Mouse (Mus musculus) colon, adult 2 months (tissue): ENCODE measurements around the gene Mcfd2. TPM values are rescaled to one million over a fixed set of nuclear protein-coding genes. Genes with fewer than 3 reads are reported as not detected.

Source experiments
- polyA plus RNA-seq: library from polyadenylated mRNA; depleted of rRNA; stranded (reverse); fragments of >200 nt; gene quantifications from 2 replicates; pipeline ENCODE4 v1.2.3, GENCODE M21; 2012; rRNA removed

Mcfd2 gene
- 69.9 and 85.3 TPM in 2 replicates for polyA plus RNA-seq

DNA sequence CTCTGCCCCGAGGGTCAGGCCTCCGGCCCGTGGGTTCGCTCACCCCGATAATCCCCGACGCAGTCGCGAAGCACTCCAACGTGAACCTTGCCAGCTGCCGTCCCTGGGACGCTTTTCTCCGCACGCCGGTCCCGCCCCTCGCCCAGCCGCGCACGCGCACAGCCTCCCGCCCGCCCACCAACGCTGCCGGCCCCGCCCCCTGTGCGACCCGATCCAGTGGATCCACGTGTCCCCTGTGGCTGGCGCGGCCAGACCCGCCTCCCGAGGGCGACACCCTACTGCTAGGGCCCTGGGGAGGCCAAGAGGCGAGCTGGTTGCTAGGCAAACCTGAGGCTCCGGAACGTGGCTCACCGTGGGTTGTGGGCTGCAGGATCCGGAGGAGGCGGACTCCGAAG, at the start of gene Mcfd2:
Mcfd2 (minus strand) TSS at position 144 of the 395 bp plus-strand sequence.

DNA sequence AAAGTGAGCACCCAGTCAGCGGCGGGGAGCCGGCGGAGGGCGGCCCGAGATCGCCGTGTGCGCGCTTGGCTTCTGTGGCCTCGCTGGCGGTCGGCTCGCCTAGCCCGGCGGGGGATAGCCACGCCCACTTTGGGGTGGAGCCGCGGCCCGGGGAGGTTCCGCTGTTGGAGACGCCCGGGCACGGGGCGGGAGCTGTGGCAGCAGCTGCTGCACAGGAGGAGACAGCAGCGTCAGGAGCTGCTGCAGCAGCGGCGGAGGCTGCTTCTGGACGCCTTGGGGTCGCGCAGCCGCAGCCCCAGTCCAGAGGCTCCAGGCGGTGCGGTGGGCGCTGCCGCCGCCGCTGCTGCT, 16.9 kb upstream of the Mcfd2 start, which contains the start of gene Ttc7:
Ttc7 (plus strand) TSS at position 181 of the 348 bp plus-strand sequence.

Other genes with a start within 250 kb of the Mcfd2 start
- 5.7 and 6.3 TPM in 2 replicates for gene Pigf, start 240.5 kb downstream of the Mcfd2 start, polyA plus RNA-seq
- gene Cript, start 240.4 kb downstream of the Mcfd2 start, polyA plus RNA-seq = 4.7 and 5.4 TPM in 2 replicates
- gene Socs5, start 158.3 kb downstream of the Mcfd2 start, polyA plus RNA-seq = 7.3 and 8.1 TPM in 2 replicates
- gene Ttc7, start 17.0 kb upstream of the Mcfd2 start, polyA plus RNA-seq = 73.7 and 128 TPM in 2 replicates
- not detected in 2 replicates for gene Stpg4, start 161.8 kb upstream of the Mcfd2 start, polyA plus RNA-seq
- 28.9 and 30.5 TPM in 2 replicates for gene Calm2, start 181.0 kb upstream of the Mcfd2 start, polyA plus RNA-seq